Mouse (Mus musculus) naive thymus-derived CD4-positive, alpha-beta T cell, adult 5 months (primary cell): ENCODE measurements around the gene Abcc10. TPM values are rescaled to one million over a fixed set of nuclear protein-coding genes. Genes with fewer than 3 reads are reported as not detected.

Experiments
- polyA plus RNA-seq: library from polyadenylated mRNA; unstranded; fragments of 100-300 nt; shearing (Covaris generic); gene quantifications from one replicate; pipeline ENCODE4 v1.2.1, GENCODE M21; 2017

The Abcc10 gene
- polyA plus RNA-seq = 5.6 TPM

GRCm38 (mm10) chr17:46327906-46328534, at the start of gene Abcc10:
TSS of gene Abcc10 (minus strand) at chr17:46328352.

GRCm38 (mm10) chr17:46297364-46298219, 30.6 kb downstream of the Abcc10 start, which contains the start of gene Dlk2:
TSS of gene Dlk2 (plus strand) at chr17:46297421.

GRCm38 (mm10) chr17:46282483-46283123, 45.5 kb downstream of the Abcc10 start, which contains the start of gene Tjap1:
TSS of gene Tjap1 (minus strand) at chr17:46283026.

DNA sequence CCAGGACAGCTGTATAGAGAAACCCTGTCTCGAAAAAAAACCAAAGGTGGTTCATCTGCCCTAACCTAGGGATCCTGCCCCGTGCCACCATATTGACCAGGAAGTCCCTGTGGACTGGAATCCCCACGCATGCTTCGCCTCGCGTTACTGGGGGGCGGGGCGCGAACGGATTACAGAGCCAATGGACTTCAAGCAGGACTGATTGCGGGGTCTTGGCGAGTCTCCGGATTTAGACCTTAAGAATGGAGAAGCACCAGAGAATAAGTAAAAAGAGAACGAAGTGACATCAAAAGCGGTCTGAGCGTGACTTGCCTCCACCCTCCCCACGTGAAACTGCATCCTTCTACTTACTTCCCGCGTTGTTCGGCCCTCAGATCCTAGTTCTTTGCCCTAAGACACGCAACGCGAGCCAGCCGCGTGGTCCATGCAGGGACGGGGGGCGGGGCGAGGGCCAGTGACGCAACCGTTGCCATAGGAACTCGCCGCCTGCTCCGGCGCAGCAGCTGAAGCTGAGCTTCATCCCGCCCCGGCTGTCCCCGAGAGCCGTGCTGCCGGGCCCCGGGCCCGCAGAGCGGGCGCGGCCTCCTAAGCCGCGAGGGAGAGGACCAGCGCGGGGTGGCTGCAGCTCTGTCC, 74.6 kb downstream of the Abcc10 start, which contains the start of gene Lrrc73:
Lrrc73 (plus strand) TSS at position 80 of the 633 bp plus-strand sequence.

Other genes with a start within 250 kb of the Abcc10 start
- gene Mrps18a, start 217.4 kb downstream of the Abcc10 start, polyA plus RNA-seq = 81.6 TPM
- 0.87 TPM for gene Rsph9, start 184.1 kb downstream of the Abcc10 start, polyA plus RNA-seq
- gene Mad2l1bp, start 174.8 kb downstream of the Abcc10 start, polyA plus RNA-seq = 41.2 TPM
- 72.4 TPM for gene Gtpbp2, start 167.3 kb downstream of the Abcc10 start, polyA plus RNA-seq
- gene Polh, start 125.7 kb downstream of the Abcc10 start, polyA plus RNA-seq = 5.0 TPM
- 32.3 TPM for gene Xpo5, start 125.6 kb downstream of the Abcc10 start, polyA plus RNA-seq
- 54.6 TPM for gene Polr1c, start 80.3 kb downstream of the Abcc10 start, polyA plus RNA-seq
- gene Yipf3, start 80.3 kb downstream of the Abcc10 start, polyA plus RNA-seq = 174 TPM
- 0.21 TPM for gene Lrrc73, start 74.8 kb downstream of the Abcc10 start, polyA plus RNA-seq
- gene Tjap1, start 45.3 kb downstream of the Abcc10 start, polyA plus RNA-seq = 38.5 TPM
- not detected for gene Dlk2, start 30.9 kb downstream of the Abcc10 start, polyA plus RNA-seq
- gene Zfp318, start 55.4 kb upstream of the Abcc10 start, polyA plus RNA-seq = 10.7 TPM
- gene Crip3, start 100.6 kb upstream of the Abcc10 start, polyA plus RNA-seq = not detected
- gene Slc22a7, start 110.1 kb upstream of the Abcc10 start, polyA plus RNA-seq = not detected
- not detected for gene Ttbk1, start 159.3 kb upstream of the Abcc10 start, polyA plus RNA-seq
- not detected for gene Dnph1, start 168.4 kb upstream of the Abcc10 start, polyA plus RNA-seq
- 9.0 TPM for gene Cul9, start 218.0 kb upstream of the Abcc10 start, polyA plus RNA-seq
- 33.1 TPM for gene Srf, start 227.8 kb upstream of the Abcc10 start, polyA plus RNA-seq